Mouse (Mus musculus): Measurements from ENCODE around the gene Olfr1120.
"Not testable (repeated sequence)": the region's sequence is repeated elsewhere in the genome, so short reads cannot be mapped to it uniquely, and the experiment has no call there.

Gene Olfr1120

GRCm38 (mm10) chr2:87354515-87354914 is at the start of gene Olfr1120:
TSS of gene Olfr1120 (plus strand) at chr2:87354815.
- DNase-seq (ENCODE audit: low spot score): no peak

DNA sequence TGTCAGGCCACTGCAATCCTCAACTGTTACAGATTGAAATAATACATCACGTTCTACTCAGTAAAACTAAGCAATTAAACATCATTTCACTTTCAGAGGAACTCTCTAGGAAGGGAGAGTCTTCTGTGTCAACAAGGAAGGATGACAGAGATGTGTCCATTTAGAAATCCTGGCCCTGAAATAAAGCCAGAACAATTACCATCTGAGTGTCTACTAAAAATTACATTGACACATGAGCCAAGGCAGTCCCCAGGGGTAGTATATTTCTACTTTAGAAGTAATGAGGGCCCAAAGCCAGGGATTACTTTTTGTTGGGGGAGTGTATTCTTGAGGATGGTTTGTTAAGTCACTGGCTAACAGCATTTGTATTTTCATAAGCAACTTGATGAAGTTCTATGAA is 47.3 kb upstream of the Olfr1120 start, which contains the start of gene Olfr1118:
Gene Olfr1118 (plus strand): TSS at position 301 of the 400 bp plus-strand sequence.
- no peak for DNase-seq (ENCODE audit: low spot score)

GRCm38 (mm10) chr2:87360121-87360520 is 5.5 kb downstream of the Olfr1120 start:
- not testable (repeated sequence) for DNase-seq (ENCODE audit: low spot score)

- DNase-seq (ENCODE audit: low spot score): no peak
Observed at GRCm38 (mm10) chr2:87369595-87369994, 15.0 kb downstream of the Olfr1120 start, which contains the start of gene Olfr1121. TSS of gene Olfr1121 (plus strand) at chr2:87369895.

GRCm38 (mm10) chr2:87371726-87372125 is 17.1 kb downstream of the Olfr1120 start:
- DNase-seq (ENCODE audit: low spot score): no peak

GRCm38 (mm10) chr2:87383935-87384334 is 29.3 kb downstream of the Olfr1120 start:
- no peak for DNase-seq (ENCODE audit: low spot score)

DNA sequence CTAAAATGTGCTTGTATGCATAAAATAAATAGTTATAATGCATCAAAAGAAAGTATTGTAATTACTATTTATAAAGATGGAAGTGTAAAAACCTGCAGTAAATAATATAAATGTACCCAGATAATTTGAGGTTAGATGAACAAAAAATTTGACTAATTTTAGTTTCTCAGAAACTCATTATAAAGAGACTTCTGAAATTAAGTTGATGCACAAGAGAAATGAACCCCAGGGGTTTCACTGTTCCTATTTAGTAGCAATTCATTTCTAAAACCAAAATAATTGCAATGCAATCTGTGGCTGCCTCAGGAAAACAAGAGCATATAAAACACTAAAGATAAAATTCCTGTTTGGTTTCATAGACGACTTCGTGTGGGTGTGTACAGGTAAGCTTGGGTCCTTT is 30.9 kb downstream of the Olfr1120 start, which contains the start of gene Olfr1122:
Gene Olfr1122 (plus strand): TSS at position 301 of the 400 bp plus-strand sequence.
- no peak for DNase-seq (ENCODE audit: low spot score)

DNA sequence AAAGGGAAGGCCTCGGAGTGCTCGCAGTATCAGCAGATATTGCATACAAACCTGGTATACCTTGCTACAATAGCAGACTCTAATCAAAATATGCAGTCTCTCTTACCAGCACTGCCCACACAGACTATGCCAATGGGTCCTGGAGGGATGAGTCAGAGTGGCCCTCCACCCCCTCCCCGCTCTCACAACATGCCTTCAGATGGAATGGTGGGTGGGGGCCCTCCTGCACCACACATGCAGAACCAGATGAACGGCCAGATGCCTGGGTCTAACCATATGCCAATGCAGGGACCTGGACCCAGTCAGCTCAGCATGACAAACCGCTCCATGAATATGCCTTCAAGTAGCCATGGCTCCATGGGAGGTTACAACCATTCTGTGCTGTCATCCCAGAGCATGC is 39.0 kb downstream of the Olfr1120 start:
- DNase-seq (ENCODE audit: low spot score): not testable (repeated sequence)

GRCm38 (mm10) chr2:87394686-87395085 is 40.1 kb downstream of the Olfr1120 start:
- not testable (repeated sequence) for DNase-seq (ENCODE audit: low spot score)

Measured in ovary, postnatal 14 days (tissue).